23 mouse cellular contexts compared by ENCODE assay signal in genomic region chr10:67106400-67106799, GRCm38 (mm10). TPM values are rescaled to one million over a fixed set of nuclear protein-coding genes. Genes with fewer than 3 reads are reported as not detected.
DNase-seq lines count a peak whose midpoint lies in the region; ATAC-seq and TF ChIP-seq lines count a peak whose summit lies in the region.
"Had no signal": no experiment of that assay in that cellular context is flagged by ENCODE, and none has a peak within 500 bp of the region (broad histone marks: within the 10 kb centered on the region; RNA-seq: fewer than 3 reads in every experiment).

No protein-coding gene starts in this region.

- no peak for ATAC-seq in embryonic facial prominence, embryonic 13.5 days (ENCODE audit: insufficient number of reproducible peaks, insufficient read depth, low FRiP score, low TSS enrichment, low read depth)
- ATAC-seq in hindbrain, embryonic 13.5 days (ENCODE audit: low FRiP score): no peak
- no peak for ATAC-seq in liver, postnatal 0 days
- no peak for ATAC-seq in liver, embryonic 12.5 days
- no peak for ATAC-seq in stomach, embryonic 16.5 days (ENCODE audit: insufficient read depth, low FRiP score)
- ATAC-seq: forebrain, embryonic 14.5 days; inflammation-experienced regulatory T-cells, adult 6 months had no signal

- no peaks in the 10 kb centered on the region for H3K27me3 ChIP-seq in embryonic facial prominence, embryonic 13.5 days
- no peaks in the 10 kb centered on the region for H3K27me3 ChIP-seq in embryonic facial prominence, embryonic 10.5 days (replicated peaks; ENCODE audit: low read depth, poor library complexity, severe bottlenecking)
- H3K27me3 ChIP-seq in hindbrain, embryonic 10.5 days (ENCODE audit: insufficient read depth, poor library complexity, severe bottlenecking): no peaks in the 10 kb centered on the region
- H3K27me3 ChIP-seq in hindbrain, embryonic 13.5 days: no peaks in the 10 kb centered on the region
- H3K27me3 ChIP-seq in liver, postnatal 0 days (ENCODE audit: insufficient read depth, low read length): no peaks in the 10 kb centered on the region
- H3K27me3 ChIP-seq in liver, embryonic 12.5 days (replicated peaks): no peaks in the 10 kb centered on the region
- H3K27me3 ChIP-seq in stomach, embryonic 16.5 days (ENCODE audit: control insufficient read depth, insufficient read depth, low read length): no peaks in the 10 kb centered on the region
- H3K27me3 ChIP-seq: CH12.LX; hindbrain, embryonic 15.5 days; liver, embryonic 15.5 days had no signal

- TF ChIP-seq EP300 in liver, postnatal 0 days (IDR thresholded peaks at IDR 0.05; ENCODE audit: low read depth): no peak

- 56% methylated on average over 6 of the region's 6 CpGs for WGBS in embryonic facial prominence, embryonic 13.5 days
- WGBS in embryonic facial prominence, embryonic 10.5 days: 55% methylated on average over 6 of the region's 6 CpGs
- WGBS in hindbrain, embryonic 10.5 days: 61% methylated on average over 6 of the region's 6 CpGs
- WGBS in hindbrain, embryonic 13.5 days: 46% methylated on average over 6 of the region's 6 CpGs
- WGBS in liver, postnatal 0 days (ENCODE audit: insufficient replicate concordance): 74% methylated on average over 6 of the region's 6 CpGs
- WGBS in liver, embryonic 12.5 days (ENCODE audit: insufficient replicate concordance): 62% methylated on average over 6 of the region's 6 CpGs
- WGBS in stomach, embryonic 16.5 days: 68% methylated on average over 6 of the region's 6 CpGs

- H3K4me2 ChIP-seq in embryonic facial prominence, embryonic 13.5 days: peak overlapping the region; percentile 23; the same call in 1 of the 2 replicates
- no peak overlapping the region for H3K4me2 ChIP-seq in hindbrain, embryonic 13.5 days
- 0 out of 2 replicates have a peak overlapping the region, but pooled peaks have one; percentile 55 for H3K4me2 ChIP-seq in liver, postnatal 0 days (ENCODE audit: low read depth, low read length)
- no peak overlapping the region for H3K4me2 ChIP-seq in liver, embryonic 12.5 days
- no peak overlapping the region for H3K4me2 ChIP-seq in stomach, embryonic 16.5 days (ENCODE audit: low read depth, low read length)
- H3K4me2 ChIP-seq: hindbrain, embryonic 15.5 days had no signal

- peaks cover 87% of the 10 kb centered on the region for H3K4me1 ChIP-seq in embryonic facial prominence, embryonic 13.5 days
- peaks cover 85% of the 10 kb centered on the region for H3K4me1 ChIP-seq in embryonic facial prominence, embryonic 10.5 days
- peaks cover 86% of the 10 kb centered on the region for H3K4me1 ChIP-seq in hindbrain, embryonic 10.5 days (replicated peaks)
- peaks cover 85% of the 10 kb centered on the region for H3K4me1 ChIP-seq in hindbrain, embryonic 13.5 days (replicated peaks)
- peaks cover 54% of the 10 kb centered on the region for H3K4me1 ChIP-seq in liver, postnatal 0 days (ENCODE audit: insufficient read depth)
- H3K4me1 ChIP-seq in liver, embryonic 12.5 days: peaks cover 76% of the 10 kb centered on the region
- peaks cover 66% of the 10 kb centered on the region for H3K4me1 ChIP-seq in stomach, embryonic 16.5 days (ENCODE audit: control insufficient read depth, insufficient read depth, low read length)

- no peak for DNase-seq in embryonic facial prominence, embryonic 10.5 days (ENCODE audit: low spot score)
- no peak for DNase-seq in hindbrain, embryonic 10.5 days (ENCODE audit: low spot score)
- DNase-seq in liver, postnatal 0 days: no peak
- DNase-seq in urinary bladder, postnatal 10 days (ENCODE audit: low spot score): no peak
- DNase-seq: adrenal gland, postnatal 25 days; embryo, embryonic 11 days; gastrocnemius, postnatal 14 days; heart, postnatal 10 days; layer of hippocampus, postnatal 36 days; left cerebral cortex, postnatal 4 days; midbrain, embryonic 14.5 days; right cerebral cortex, adult 18-20 months; right cerebral cortex, postnatal 4 days; thymus, postnatal 4 days had no signal

- no peak overlapping the region for H3K27ac ChIP-seq in embryonic facial prominence, embryonic 13.5 days
- H3K27ac ChIP-seq in embryonic facial prominence, embryonic 10.5 days (replicated peaks): no peak overlapping the region
- H3K27ac ChIP-seq in hindbrain, embryonic 10.5 days: 0 out of 2 replicates have a peak overlapping the region, but pooled peaks have one; percentile 23
- H3K27ac ChIP-seq in hindbrain, embryonic 13.5 days: no peak overlapping the region
- H3K27ac ChIP-seq in liver, postnatal 0 days (ENCODE audit: low read depth): no peak overlapping the region
- H3K27ac ChIP-seq in liver, embryonic 12.5 days: no peak overlapping the region
- H3K27ac ChIP-seq in stomach, embryonic 16.5 days (ENCODE audit: low read length): peak overlapping the region; percentile 67
- H3K27ac ChIP-seq: hindbrain, embryonic 15.5 days; liver, embryonic 15.5 days had no signal

- H3K36me3 ChIP-seq in embryonic facial prominence, embryonic 13.5 days: 0 out of 2 replicates have a peak, but pooled peaks cover 3% of the 10 kb centered on the region
- H3K36me3 ChIP-seq in embryonic facial prominence, embryonic 10.5 days (replicated peaks): peaks cover 18% of the 10 kb centered on the region; the same call in 1 of the 2 replicates
- H3K36me3 ChIP-seq in hindbrain, embryonic 10.5 days: peaks cover 25% of the 10 kb centered on the region; the same call in 1 of the 2 replicates
- H3K36me3 ChIP-seq in hindbrain, embryonic 13.5 days: peaks cover 4% of the 10 kb centered on the region; the same call in 1 of the 2 replicates
- 0 out of 2 replicates have a peak, but pooled peaks cover 2% of the 10 kb centered on the region for H3K36me3 ChIP-seq in liver, postnatal 0 days (replicated peaks; ENCODE audit: insufficient read depth, low read length)
- no peaks in the 10 kb centered on the region for H3K36me3 ChIP-seq in liver, embryonic 12.5 days
- H3K36me3 ChIP-seq in stomach, embryonic 16.5 days (ENCODE audit: control insufficient read depth, insufficient read depth, low read length): no peaks in the 10 kb centered on the region
- H3K36me3 ChIP-seq: hindbrain, embryonic 15.5 days; liver, embryonic 15.5 days had no signal

- H3K4me3 ChIP-seq in embryonic facial prominence, embryonic 13.5 days: no peak overlapping the region
- H3K4me3 ChIP-seq in embryonic facial prominence, embryonic 10.5 days: no peak overlapping the region
- H3K4me3 ChIP-seq in hindbrain, embryonic 10.5 days: no peak overlapping the region
- H3K4me3 ChIP-seq in hindbrain, embryonic 13.5 days: no peak overlapping the region
- no peak overlapping the region for H3K4me3 ChIP-seq in liver, postnatal 0 days (ENCODE audit: low read depth, low read length)
- no peak overlapping the region for H3K4me3 ChIP-seq in liver, embryonic 12.5 days
- H3K4me3 ChIP-seq in stomach, embryonic 16.5 days (replicated peaks; ENCODE audit: low read length): no peak overlapping the region
- H3K4me3 ChIP-seq: hindbrain, embryonic 15.5 days; liver, embryonic 15.5 days had no signal

- no peak for TF ChIP-seq CTCF in liver, postnatal 0 days (IDR thresholded peaks at IDR 0.05; ENCODE audit: low read depth)

- H3K9me3 ChIP-seq in embryonic facial prominence, embryonic 13.5 days: no peaks in the 10 kb centered on the region
- no peaks in the 10 kb centered on the region for H3K9me3 ChIP-seq in embryonic facial prominence, embryonic 10.5 days
- no peaks in the 10 kb centered on the region for H3K9me3 ChIP-seq in hindbrain, embryonic 10.5 days
- no peaks in the 10 kb centered on the region for H3K9me3 ChIP-seq in hindbrain, embryonic 13.5 days
- no peaks in the 10 kb centered on the region for H3K9me3 ChIP-seq in liver, postnatal 0 days (ENCODE audit: low read length)
- H3K9me3 ChIP-seq in liver, embryonic 12.5 days (replicated peaks): no peaks in the 10 kb centered on the region
- H3K9me3 ChIP-seq in stomach, embryonic 16.5 days (replicated peaks; ENCODE audit: control insufficient read depth, low read length): no peaks in the 10 kb centered on the region
- H3K9me3 ChIP-seq: hindbrain, embryonic 15.5 days; liver, embryonic 15.5 days had no signal

- H3K9ac ChIP-seq in embryonic facial prominence, embryonic 13.5 days: no peak overlapping the region
- no peak overlapping the region for H3K9ac ChIP-seq in hindbrain, embryonic 13.5 days
- no peak overlapping the region for H3K9ac ChIP-seq in liver, postnatal 0 days (replicated peaks)
- H3K9ac ChIP-seq in liver, embryonic 12.5 days: no peak overlapping the region
- H3K9ac ChIP-seq in stomach, embryonic 16.5 days (ENCODE audit: low read length): no peak overlapping the region
- H3K9ac ChIP-seq: hindbrain, embryonic 15.5 days; liver, embryonic 15.5 days had no signal

RNA-seq across cellular contexts. Expression of gene Reep3, which starts 9.7 kb away (rescaled TPM):
- 46.3 and 51.3 TPM in 2 replicates for polyA plus RNA-seq in embryonic facial prominence, embryonic 13.5 days (2015; fragmentation: Nextera tagmentation; extraction: Ambion mirVana)
- 23.7 and 24.6 TPM in 2 replicates for polyA plus RNA-seq in embryonic facial prominence, embryonic 10.5 days (2016; fragmentation: Nextera tagmentation; extraction: Ambion mirVana)
- polyA plus RNA-seq in hindbrain, embryonic 10.5 days (2016; fragmentation: Nextera tagmentation; extraction: Ambion mirVana): 34.7 and 35.1 TPM in 2 replicates
- 42.6 and 44.9 TPM in 2 replicates for polyA plus RNA-seq in hindbrain, embryonic 13.5 days (2015; fragmentation: Nextera tagmentation; extraction: Ambion mirVana)
- polyA plus RNA-seq in liver, postnatal 0 days (2015; fragmentation: Nextera tagmentation; extraction: Ambion mirVana): 18.5 and 19.6 TPM in 2 replicates
- polyA plus RNA-seq in liver, embryonic 12.5 days (2016; fragmentation: Nextera tagmentation; extraction: Ambion mirVana): 8.7 and 8.8 TPM in 2 replicates
- polyA plus RNA-seq in stomach, embryonic 16.5 days (2015; fragmentation: Nextera tagmentation; extraction: Ambion mirVana): 44.0 and 52.0 TPM in 2 replicates

RNA-seq across cellular contexts. Expression of gene Jmjd1c, which starts 10.5 kb away (rescaled TPM):
- polyA plus RNA-seq in embryonic facial prominence, embryonic 13.5 days (2015; fragmentation: Nextera tagmentation; extraction: Ambion mirVana): 50.7 and 53.0 TPM in 2 replicates
- polyA plus RNA-seq in embryonic facial prominence, embryonic 10.5 days (2016; fragmentation: Nextera tagmentation; extraction: Ambion mirVana): 33.1 and 34.9 TPM in 2 replicates
- 32.7 and 36.7 TPM in 2 replicates for polyA plus RNA-seq in hindbrain, embryonic 10.5 days (2016; fragmentation: Nextera tagmentation; extraction: Ambion mirVana)
- 47.7 and 50.3 TPM in 2 replicates for polyA plus RNA-seq in hindbrain, embryonic 13.5 days (2015; fragmentation: Nextera tagmentation; extraction: Ambion mirVana)
- 15.0 and 15.7 TPM in 2 replicates for polyA plus RNA-seq in liver, postnatal 0 days (2015; fragmentation: Nextera tagmentation; extraction: Ambion mirVana)
- 16.1 and 16.3 TPM in 2 replicates for polyA plus RNA-seq in liver, embryonic 12.5 days (2016; fragmentation: Nextera tagmentation; extraction: Ambion mirVana)
- 26.7 and 30.3 TPM in 2 replicates for polyA plus RNA-seq in stomach, embryonic 16.5 days (2015; fragmentation: Nextera tagmentation; extraction: Ambion mirVana)

Comparison
In these comparisons a context has a peak if more than half of its experiments do, and no peak if none do; other contexts are left out.
1. H3K27ac ChIP-seq: peak in hindbrain, embryonic 10.5 days (single experiment) and stomach, embryonic 16.5 days (single experiment); none in embryonic facial prominence, embryonic 13.5 days (single experiment), embryonic facial prominence, embryonic 10.5 days (single experiment), hindbrain, embryonic 13.5 days (single experiment), liver, postnatal 0 days (single experiment) and liver, embryonic 12.5 days (single experiment).
2. H3K4me2 ChIP-seq: peak in embryonic facial prominence, embryonic 13.5 days (single experiment) and liver, postnatal 0 days (single experiment); none in hindbrain, embryonic 13.5 days (single experiment), liver, embryonic 12.5 days (single experiment) and stomach, embryonic 16.5 days (single experiment).